Mouse (Mus musculus) frontal cortex, adult 2 months (tissue): ENCODE data around the gene Exosc9. TPM values are rescaled to one million over a fixed set of nuclear protein-coding genes. Genes with fewer than 3 reads are reported as not detected.
A peak's percentile ranks its signal among the peaks of the same experiment; 100 is the strongest.
"Not testable (repeated sequence)": the region's sequence is repeated elsewhere in the genome, so short reads cannot be mapped to it uniquely, and the experiment has no call there.

Source experiments
- DNase-seq, 2 experiments: peaks; one replicate each; pipeline ENCODE4 v3.0.0; 2022; ENCODE audit warnings: low spot score in 1 of 2; ENCODE audit errors: extremely low spot score in 1 of 2
- polyA plus RNA-seq: library from polyadenylated mRNA; depleted of rRNA; stranded (reverse); fragments of >200 nt; gene quantifications from 2 replicates; pipeline ENCODE4 v1.2.3, GENCODE M21; 2012; rRNA removed

Gene Exosc9
- polyA plus RNA-seq, 1 experiment = 39.7 TPM

- peak in 1 of 2 experiments; percentile 49 for DNase-seq
These were observed 1.1 kb upstream of the Exosc9 start for GRCm38 (mm10) chr3:36551343-36551742.

- no peak for DNase-seq
These were observed 488 bp upstream of the Exosc9 start for GRCm38 (mm10) chr3:36551851-36552384.

- no peak for DNase-seq
These were observed 5.2 kb downstream of the Exosc9 start for GRCm38 (mm10) chr3:36557601-36558000.

- no peak for DNase-seq
These were observed 7.2 kb downstream of the Exosc9 start for GRCm38 (mm10) chr3:36559606-36560005.

GRCm38 (mm10) chr3:36563666-36564065, 11.3 kb downstream of the Exosc9 start:
- DNase-seq = no peak

- DNase-seq = no peak
These were observed 17.4 kb downstream of the Exosc9 start for GRCm38 (mm10) chr3:36569836-36570235.

GRCm38 (mm10) chr3:36571361-36571826, 19.0 kb downstream of the Exosc9 start:
- DNase-seq = peak in 1 of 2 experiments; percentile 17

- peak; percentile 96 to 99 for DNase-seq
These were observed 19.5 kb downstream of the Exosc9 start, which contains the start of gene Ccna2 for GRCm38 (mm10) chr3:36571827-36572378. TSS of gene Ccna2 (minus strand) at chr3:36572150.

- no peak for DNase-seq
These were observed 46.4 kb downstream of the Exosc9 start for GRCm38 (mm10) chr3:36598811-36599210.

GRCm38 (mm10) chr3:36599773-36600172, 47.4 kb downstream of the Exosc9 start:
- not testable (repeated sequence) for DNase-seq

GRCm38 (mm10) chr3:36605894-36606783, 53.7 kb downstream of the Exosc9 start:
- no peak for DNase-seq

GRCm38 (mm10) chr3:36612687-36613086, 60.3 kb downstream of the Exosc9 start:
- DNase-seq = peak; percentile 21

GRCm38 (mm10) chr3:36613202-36613907, 60.9 kb downstream of the Exosc9 start, which contains the start of gene Bbs7:
TSS of gene Bbs7 (minus strand) at chr3:36613477.
- DNase-seq = peak; percentile 92 to 96

- no peak for DNase-seq
These were observed 61.5 kb downstream of the Exosc9 start for GRCm38 (mm10) chr3:36613908-36614255.

Other genes starting within 250 kb of the Exosc9 start
- 97.6 and 113 TPM in 2 replicates for gene Anxa5, start 76.7 kb upstream of the Exosc9 start, polyA plus RNA-seq
- 0.15 TPM in 1 of 2 replicates, not detected in the other for gene 1810062G17Rik, start 76.7 kb upstream of the Exosc9 start, polyA plus RNA-seq
- gene Gm11549, start 30.8 kb upstream of the Exosc9 start, polyA plus RNA-seq = 19.2 and 19.5 TPM in 2 replicates
- 4.1 and 4.7 TPM in 2 replicates for gene Ccna2, start 19.5 kb downstream of the Exosc9 start, polyA plus RNA-seq
- 18.1 and 19.5 TPM in 2 replicates for gene Bbs7, start 60.9 kb downstream of the Exosc9 start, polyA plus RNA-seq
- gene Trpc3, start 137.6 kb downstream of the Exosc9 start, polyA plus RNA-seq = 15.6 and 15.8 TPM in 2 replicates